Mouse (Mus musculus) yolk sac, embryonic 10.5 days (tissue): ENCODE data around the gene Bptf.
"Not testable (repeated sequence)": the region's sequence is repeated elsewhere in the genome, so short reads cannot be mapped to it uniquely, and the experiment has no call there.

Source experiments
- DNase-seq: peaks from one replicate; pipeline ENCODE4 v3.0.0-alpha.2; 2017; ENCODE audit warnings: low spot score

The Bptf gene

DNA sequence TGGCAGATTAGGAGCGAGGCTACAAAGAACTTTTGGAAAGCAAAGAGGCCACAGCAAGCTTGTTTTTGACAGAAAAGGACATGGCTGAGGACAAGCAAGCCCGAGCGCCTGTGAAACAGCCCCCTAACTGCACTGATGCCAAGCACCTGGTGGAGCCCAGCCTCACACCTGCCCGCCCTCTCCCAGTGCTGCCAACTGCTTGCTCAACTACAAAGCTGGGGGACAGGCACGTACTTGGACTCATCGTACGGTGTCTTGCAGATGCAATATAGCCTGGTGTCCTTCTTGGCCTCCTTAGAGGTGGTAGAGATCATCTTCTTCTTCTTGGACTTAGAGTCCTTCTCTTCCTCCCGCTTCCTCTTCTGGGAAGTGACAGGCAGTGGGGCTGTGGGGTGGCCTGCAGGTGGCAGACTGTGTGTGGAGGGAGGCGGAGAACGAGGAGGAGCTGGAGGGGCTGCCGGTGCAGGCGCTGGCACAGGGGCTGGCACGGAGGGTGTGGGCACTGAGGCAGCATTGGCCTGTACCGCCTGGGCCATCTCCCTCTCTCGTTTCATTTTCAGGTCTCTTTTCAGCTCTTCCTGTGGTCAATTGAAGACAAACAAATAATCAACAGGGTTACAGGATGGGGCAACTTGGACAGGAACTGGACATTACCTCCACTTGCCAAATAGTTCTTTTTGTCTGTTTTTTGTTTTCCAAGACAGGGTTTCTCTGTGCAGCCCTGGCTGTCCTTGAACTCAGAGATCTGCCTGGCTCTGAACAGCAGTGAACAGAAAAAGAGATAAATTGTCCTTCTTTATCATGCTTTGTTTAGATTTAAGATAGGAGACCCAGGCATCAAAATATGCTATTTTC, 84.9 kb downstream of the Bptf start:
- DNase-seq, result no peak

GRCm38 (mm10) chr11:107045546-107045945, 86.4 kb downstream of the Bptf start:
- DNase-seq, result no peak

DNA sequence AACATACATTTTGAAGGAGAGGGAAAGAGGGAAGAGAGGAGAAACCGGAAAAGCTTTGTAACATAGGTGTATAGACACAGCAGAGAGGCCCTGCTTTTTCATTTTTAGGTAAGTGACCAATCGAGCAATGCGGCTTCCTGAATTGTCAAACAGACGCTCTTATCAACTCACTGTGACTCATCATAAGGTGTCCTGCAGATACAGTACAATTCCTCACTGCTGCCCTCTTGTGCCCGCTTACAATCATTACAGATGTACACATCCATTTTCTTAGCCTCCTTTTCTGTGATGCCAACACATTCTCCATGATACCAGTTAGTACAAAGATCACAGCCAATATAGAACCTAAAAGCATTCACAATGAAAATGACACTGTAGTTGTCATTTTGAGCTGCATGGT, 87.6 kb downstream of the Bptf start:
- DNase-seq, result peak; percentile 75

DNA sequence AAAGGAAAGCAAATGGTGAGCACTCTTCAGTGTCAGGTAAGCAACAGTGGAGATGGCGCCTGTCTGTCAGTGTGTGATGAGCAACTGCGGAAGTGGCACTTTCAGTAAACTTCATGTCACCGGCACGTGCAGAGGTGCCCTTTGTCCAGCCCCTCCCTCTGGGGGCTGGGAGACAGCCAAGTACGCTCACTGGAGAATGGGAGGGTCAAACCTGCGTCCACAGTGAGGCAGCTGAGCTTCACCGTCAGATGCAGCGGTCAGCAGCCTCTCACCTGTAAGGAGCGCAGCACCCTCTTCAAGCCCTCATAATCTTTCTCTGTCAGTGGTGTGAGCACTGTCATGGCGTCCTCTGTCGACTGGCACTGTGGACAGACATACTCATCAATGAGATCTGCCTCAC, 88.6 kb downstream of the Bptf start:
- DNase-seq, result peak; percentile 77

- DNase-seq, result no peak
Observed at GRCm38 (mm10) chr11:107041396-107041795, 90.5 kb downstream of the Bptf start.

DNA sequence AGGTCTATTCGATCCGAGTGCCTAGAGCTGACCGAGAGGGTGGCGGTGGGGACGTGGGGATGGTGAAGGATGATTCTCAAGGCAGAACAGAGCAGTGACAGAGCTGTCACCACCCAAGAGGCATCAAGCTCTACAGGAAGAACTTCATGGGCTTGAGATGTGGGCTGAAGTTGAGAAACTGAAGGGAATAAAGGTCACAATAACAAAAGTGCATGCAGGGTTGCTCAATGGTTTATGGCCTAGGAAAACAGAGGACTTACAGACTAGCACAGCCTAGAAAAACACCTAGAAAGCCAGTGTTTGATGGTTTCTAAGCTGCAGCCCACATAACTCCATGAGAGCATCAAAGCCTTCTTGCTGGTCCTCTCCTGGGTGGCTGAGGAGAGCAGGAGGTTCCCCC, 92.5 kb downstream of the Bptf start:
- no peak for DNase-seq

- no peak for DNase-seq
Observed at GRCm38 (mm10) chr11:107034085-107034810, 97.7 kb downstream of the Bptf start.

GRCm38 (mm10) chr11:107031635-107032034, 100.3 kb downstream of the Bptf start:
- no peak for DNase-seq

DNA sequence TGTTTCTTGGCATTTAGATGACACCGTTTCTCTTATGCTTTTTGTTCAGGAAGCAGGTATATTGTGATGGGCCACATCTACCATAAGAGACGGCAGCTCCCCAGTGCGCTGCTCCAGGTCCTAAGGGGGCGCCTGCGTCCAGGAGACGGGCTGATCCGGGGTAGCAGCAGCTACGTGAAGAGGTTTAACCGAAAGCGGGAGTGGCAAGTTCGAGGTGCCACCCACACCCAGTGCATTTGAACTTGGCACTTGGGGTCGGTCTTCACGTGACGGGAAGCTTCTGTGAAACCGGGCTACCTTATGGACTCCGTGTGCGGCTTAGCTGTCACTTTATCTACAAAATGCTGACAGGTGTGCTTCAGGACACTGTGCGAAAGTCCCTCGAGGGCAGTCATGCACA, 102.4 kb downstream of the Bptf start:
- no peak for DNase-seq

- no peak for DNase-seq
Observed at GRCm38 (mm10) chr11:107028754-107029153, 103.2 kb downstream of the Bptf start.

DNA sequence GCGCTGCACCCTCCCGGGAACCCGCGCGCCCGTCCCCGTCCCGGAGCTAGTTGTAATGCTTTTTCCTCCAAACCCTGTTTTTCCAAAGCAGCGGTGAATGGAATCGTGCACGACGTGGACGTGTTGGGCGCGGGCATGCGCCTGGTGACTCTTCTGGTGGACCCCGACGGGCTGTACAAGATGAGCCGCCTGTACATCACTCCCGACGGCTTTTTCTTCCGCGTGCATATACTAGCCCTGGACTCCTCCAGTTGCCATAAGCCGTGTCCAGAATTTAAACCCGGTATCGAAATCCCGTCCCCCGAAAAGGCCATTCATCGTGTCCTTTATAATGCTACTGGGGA, 103.7 kb downstream of the Bptf start:
- no peak for DNase-seq

DNA sequence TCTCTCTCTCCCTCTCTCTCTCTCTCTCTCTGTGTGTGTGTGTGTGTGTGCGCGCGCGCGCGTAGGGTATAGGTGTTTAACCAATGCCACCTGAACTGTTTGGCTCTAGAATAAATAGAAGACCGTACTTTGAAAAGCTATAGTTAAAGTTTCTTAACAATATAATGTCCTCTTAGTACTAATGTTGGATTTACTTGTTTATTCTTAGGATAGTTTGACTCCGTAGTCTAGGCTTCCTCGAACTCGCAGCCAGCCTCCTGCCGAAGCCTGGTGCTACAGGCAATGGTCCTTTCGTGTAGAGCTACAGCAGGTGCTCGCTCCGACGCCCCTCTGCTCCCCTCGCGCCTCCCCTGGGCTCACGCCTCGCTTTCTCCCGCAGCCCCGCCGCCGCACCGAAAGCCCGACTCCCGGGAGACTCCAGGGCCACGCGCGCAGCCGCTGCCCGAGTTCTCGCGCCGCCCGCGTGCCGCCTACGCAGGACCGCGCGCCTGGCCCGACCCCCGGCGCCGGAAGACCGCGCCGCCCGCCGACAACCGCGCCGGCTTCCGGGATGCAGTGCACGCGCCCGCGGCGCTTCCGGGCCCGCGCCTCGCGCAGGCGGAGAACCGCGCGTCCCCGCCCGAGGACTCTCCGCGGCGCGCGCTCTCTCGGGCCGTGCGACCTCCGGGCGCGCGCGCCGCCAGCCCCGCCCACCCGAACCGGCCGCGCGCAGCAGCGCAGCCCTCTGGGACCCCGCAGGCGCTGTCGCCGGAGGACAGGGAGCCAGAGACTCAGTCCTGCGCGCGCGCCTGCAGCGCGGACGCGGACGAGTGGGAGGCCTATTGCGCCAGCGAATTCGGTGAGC, 104.3 kb downstream of the Bptf start:
- peak; percentile 86 for DNase-seq

GRCm38 (mm10) chr11:107026554-107027430, 105.1 kb downstream of the Bptf start:
- DNase-seq, result no peak

DNA sequence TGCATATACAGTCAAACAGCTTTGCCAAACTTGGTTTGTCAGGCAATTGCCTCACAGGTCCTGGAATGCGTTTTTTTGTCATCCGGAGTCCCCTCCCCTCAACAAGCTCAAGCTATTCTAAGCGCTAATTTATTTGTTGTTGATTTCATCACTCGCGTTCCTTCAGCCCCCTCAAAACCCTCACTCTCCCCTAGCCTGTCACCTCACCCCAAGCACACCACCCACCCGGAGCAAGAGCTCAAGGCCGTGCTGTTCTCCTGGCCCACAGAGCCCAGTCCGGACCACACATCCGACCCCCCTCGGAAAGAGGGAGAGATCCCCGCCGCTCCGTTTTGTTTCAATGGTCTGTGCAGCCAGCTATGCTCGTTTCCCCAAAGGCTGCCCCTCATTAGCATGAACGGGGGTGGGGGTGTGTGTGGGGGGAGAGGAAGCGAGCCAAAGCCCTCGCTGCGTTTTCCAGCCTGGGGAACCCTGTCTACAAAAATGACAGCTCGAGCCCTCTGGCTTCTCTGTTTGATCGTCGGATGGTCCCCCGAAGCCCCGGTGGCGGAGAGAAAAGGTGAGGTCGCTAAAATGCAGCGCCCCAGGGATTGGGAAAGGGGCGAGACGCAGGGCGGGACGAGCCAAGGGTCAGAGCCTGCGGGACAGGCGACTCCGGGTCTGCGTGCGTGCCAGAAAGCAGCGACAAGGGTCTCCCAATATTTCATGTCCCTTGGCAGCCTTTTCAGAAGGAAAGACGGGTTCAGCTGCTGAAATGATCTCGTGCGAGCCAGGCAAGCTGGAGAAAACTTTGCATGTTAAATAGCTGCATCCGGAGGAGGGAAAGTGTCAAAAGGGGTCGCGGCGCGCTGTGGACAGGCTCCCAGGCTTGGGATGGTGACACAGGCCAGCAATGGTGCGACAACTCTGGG, 106.3 kb downstream of the Bptf start, which contains the start of gene 1810010H24Rik:
Gene 1810010H24Rik, plus strand, starts transcription at position 271 of the 911 bp plus-strand sequence.
- no peak for DNase-seq

DNA sequence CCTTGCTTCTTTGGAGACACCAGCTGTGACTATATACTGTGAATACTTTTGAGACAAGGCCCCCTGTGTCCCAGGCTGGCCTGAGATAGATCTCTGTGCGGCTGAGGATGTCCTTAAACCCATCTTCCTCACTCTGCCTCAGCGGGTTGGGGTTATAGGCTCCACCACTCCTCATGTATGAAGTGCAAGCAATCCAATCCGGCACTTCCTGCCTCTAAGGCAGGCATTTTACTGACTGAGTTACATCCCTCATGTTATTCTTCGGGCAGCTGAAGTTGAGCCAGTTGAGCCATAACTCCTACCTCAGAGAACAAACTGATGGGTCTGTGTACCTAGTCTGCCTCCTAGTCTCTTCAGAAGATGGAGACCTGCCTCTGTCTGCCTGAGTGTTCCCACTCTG, 107.5 kb downstream of the Bptf start:
- no peak for DNase-seq

DNA sequence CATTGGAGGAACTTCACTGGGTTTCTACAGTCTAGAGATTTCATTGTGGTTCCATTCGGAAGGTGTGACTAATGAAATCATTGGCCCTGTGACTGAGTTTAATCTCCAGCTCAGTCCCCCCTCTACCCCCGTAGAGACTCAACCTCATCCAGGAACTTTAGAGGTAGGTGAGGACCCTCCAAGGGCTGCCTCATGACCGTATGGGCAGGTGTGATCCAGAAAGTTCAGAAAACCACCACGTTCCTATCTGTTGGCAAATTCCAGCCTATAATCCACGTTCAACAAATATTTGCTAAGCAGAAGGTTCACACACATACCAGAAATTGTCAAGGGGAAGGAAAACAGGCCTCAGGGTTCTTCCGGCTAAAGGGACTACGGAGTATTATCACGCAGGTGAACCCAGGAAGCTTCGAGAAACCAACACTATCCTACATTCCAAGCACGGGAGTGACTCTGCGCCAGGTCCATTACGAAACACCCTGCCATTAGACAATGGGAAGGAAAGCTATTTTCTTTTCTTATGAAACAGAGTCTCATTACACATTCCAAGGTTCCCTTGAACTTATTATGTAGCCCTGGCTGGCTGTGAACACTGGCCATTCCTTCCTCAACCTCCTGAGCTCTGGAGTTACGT, 109.8 kb downstream of the Bptf start:
- DNase-seq, result no peak

DNA sequence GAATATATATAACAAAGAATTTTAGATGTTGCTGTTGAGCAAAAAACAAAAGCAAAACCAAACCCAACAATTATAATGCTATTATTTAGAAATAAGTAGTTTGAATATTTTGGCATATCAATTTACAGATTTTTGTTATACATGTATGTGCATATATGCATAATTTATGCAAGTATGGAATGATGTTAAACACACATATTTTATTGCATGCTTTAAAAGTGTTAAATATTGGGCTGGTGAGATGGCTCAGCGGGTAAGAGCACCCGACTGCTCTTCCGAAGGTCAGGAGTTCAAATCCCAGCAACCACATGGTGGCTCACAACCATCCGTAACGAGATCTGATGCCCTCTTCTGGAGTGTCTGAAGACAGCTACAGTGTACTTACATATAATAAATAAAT, 112.2 kb downstream of the Bptf start:
- not testable (repeated sequence) for DNase-seq

- no peak for DNase-seq
Observed at GRCm38 (mm10) chr11:107019318-107019717, 112.6 kb downstream of the Bptf start.

DNA sequence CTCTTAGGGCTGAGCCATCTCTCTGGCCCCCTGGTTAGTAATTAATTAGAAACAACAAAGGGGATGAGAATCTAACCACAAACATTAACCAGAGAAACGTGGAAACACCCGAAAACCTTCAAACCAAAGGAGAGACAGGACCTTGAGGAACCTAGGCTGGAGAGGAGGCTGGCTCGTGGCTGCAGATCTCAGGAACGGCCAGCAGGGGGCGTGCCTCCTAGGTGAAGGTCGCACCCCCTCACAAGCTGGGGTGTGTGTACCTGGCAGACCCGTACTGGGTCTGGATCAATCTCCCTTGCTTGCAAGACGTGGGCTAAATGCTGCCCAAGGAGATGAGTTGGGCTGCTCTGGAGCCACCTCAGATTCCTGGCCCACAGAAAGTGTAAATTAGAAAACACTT, 113.3 kb downstream of the Bptf start:
- DNase-seq, result no peak

GRCm38 (mm10) chr11:107017339-107017886, 114.5 kb downstream of the Bptf start:
- no peak for DNase-seq
